Mouse (Mus musculus) neural tube, embryonic 12.5 days (tissue): ENCODE measurements around the gene Sh3yl1. TPM values are rescaled to one million over a fixed set of nuclear protein-coding genes. Genes with fewer than 3 reads are reported as not detected.

Experiments
- ATAC-seq: fragments of 200-750 bp; cut with Nextera tagmentation; 2 replicates; pipeline ENCODE4 v1.8.0; 2017; ENCODE audit warnings: low read depth, mild to moderate bottlenecking, moderate TSS enrichment, moderate library complexity; ENCODE audit not compliant: low FRiP score
- H3K27ac ChIP-seq: fragments of 300-500 bp; sonication (generic); 2 replicates; pipeline ENCODE4 v1.5.1; 2016
- H3K27me3 ChIP-seq: fragments of 300-500 bp; sonication (generic); replicated peaks from 2 replicates; pipeline ENCODE4 v1.6.1; 2016; ENCODE audit warnings: mild to moderate bottlenecking
- H3K36me3 ChIP-seq: fragments of 300-500 bp; sonication (generic); 2 replicates; pipeline ENCODE4 v1.6.1; 2016; ENCODE audit warnings: mild to moderate bottlenecking
- H3K4me1 ChIP-seq: fragments of 300-500 bp; sonication (generic); 2 replicates; pipeline ENCODE4 v1.6.1; 2016
- H3K4me2 ChIP-seq: fragments of 300-500 bp; sonication (generic); replicated peaks from 2 replicates; pipeline ENCODE4 v1.6.1; 2016; ENCODE audit warnings: mild to moderate bottlenecking
- H3K4me3 ChIP-seq: fragments of 300-500 bp; sonication (generic); 2 replicates; pipeline ENCODE4 v1.5.1; 2016
- H3K9ac ChIP-seq: fragments of 300-500 bp; sonication (generic); 2 replicates; pipeline ENCODE4 v1.6.1; 2016; ENCODE audit warnings: mild to moderate bottlenecking
- H3K9me3 ChIP-seq: fragments of 300-500 bp; sonication (generic); 2 replicates; pipeline ENCODE4 v1.6.1; 2016; ENCODE audit warnings: mild to moderate bottlenecking
- WGBS: fragments of 180-500 bp; shearing (Covaris S2); methylation state at CpG from one replicate; pipeline ENCODE4 v1.1.7; 2016; 5-methylcytosine and 5-hydroxymethylcytosine counted together
- polyA plus RNA-seq: library from polyadenylated mRNA; unstranded; fragments of >200 nt; fragmentation: Nextera tagmentation; extraction: Ambion mirVana; gene quantifications from 2 replicates; pipeline ENCODE4 v1.2.1, GENCODE M21; 2016

Gene Sh3yl1
- polyA plus RNA-seq, 1 experiment from 2014 or later: 32.0 TPM

DNA sequence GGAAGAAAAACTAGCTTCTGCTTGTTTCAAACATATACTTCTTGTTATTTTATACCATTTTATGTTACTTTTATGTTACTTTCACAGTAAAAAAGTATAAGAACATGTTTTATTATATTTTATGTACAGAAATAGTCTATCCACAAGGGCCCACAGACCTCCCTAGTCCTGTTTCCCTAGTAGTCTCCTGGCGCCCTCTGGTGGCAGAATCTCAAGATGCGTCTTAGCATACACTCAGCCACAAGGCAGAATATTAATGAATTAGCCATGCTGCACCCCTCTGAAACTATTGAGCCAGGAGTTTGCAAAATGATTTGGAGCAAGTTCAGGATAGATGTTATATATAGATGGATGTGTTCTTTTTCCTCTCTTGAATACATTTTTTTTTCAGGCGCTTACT lies 93.5 kb downstream of the Sh3yl1 start:
- WGBS: 23% methylated on average over 3 of the region's 3 CpGs
- ATAC-seq: 0 out of 2 replicates have a peak, but pooled peaks have one; percentile 61

DNA sequence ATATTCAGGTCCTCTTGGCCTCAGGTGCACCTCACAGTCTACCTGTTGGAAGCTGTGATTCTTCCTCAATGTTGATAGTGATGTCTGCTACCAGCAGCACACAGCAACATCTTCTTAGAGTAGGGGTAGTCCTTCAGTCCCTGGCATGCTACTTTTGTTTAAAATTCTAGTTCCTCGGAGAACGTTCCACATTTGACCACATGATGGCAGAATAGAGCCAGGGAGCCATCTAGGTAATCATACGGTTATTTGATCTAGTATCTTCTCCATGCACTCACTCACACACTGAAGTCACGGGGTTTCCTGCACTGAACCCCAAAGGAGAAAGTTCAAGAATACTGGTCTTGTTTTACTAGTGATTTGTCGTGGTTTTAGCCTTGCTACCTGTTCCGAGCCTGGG lies 96.7 kb downstream of the Sh3yl1 start:
- Histone ChIP-seq H3K4me2 (no peak overlapping the region), H3K27me3 (no peaks in the 10 kb centered on the region), H3K9ac (no peak overlapping the region), H3K27ac (no peak overlapping the region), H3K4me1 (no peaks in the 10 kb centered on the region), H3K36me3 (no peaks in the 10 kb centered on the region), H3K4me3 (no peak overlapping the region), H3K9me3 (no peaks in the 10 kb centered on the region)
- no peak for ATAC-seq
- WGBS: 29% methylated on average over 6 of the region's 6 CpGs

More for the DNA sequence above, 93.5 kb downstream of the Sh3yl1 start:
- no peak overlapping the region for H3K4me3 ChIP-seq
- H3K9me3 ChIP-seq: no peaks in the 10 kb centered on the region
- H3K4me2 ChIP-seq: no peak overlapping the region
- no peak overlapping the region for H3K27ac ChIP-seq
- H3K4me1 ChIP-seq: no peaks in the 10 kb centered on the region
- no peaks in the 10 kb centered on the region for H3K27me3 ChIP-seq
- no peaks in the 10 kb centered on the region for H3K36me3 ChIP-seq
- no peak overlapping the region for H3K9ac ChIP-seq

Other genes with a start within 250 kb of the Sh3yl1 start
- gene Alkal2, start 27.3 kb upstream of the Sh3yl1 start, polyA plus RNA-seq: 0.14 and 0.51 TPM in 2 replicates
- 131 and 134 TPM in 2 replicates for gene Acp1, start 79 bp upstream of the Sh3yl1 start, polyA plus RNA-seq
- 0.08 TPM in 1 of 2 replicates, not detected in the other for gene Fam110c, start 162.2 kb downstream of the Sh3yl1 start, polyA plus RNA-seq